Mouse (Mus musculus) lung, postnatal 4 days (tissue): ENCODE results near the gene Cd82.
A peak's percentile ranks its signal among the peaks of the same experiment; 100 is the strongest.

Experiments
- DNase-seq, 2 experiments: peaks; one replicate each; pipeline ENCODE4 v3.0.0; 2021

Cd82 gene

DNA sequence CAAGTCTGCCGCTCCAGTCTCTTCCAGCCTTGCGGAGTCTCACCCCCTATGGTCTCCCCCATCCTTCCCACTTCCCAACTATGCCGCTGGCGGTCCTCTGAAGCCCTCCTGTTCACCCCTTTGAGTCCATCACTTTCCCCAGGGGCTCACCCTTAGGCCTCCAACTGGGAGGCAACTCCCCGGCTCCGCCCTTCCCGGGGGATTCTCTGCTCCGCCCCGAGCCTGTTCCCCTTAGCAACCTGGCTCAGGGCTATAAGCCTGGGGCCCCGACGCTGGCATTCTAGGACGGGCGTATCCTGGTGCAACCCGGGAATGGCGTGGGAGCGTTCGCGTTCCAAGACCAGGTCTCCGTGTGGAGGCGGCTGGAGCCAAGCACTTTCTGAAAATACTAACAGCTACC is at the start of gene Cd82:
Gene Cd82 (minus strand): TSS at position 381 of the 400 bp plus-strand sequence.
- peak; percentile 76 to 86 for DNase-seq

DNA sequence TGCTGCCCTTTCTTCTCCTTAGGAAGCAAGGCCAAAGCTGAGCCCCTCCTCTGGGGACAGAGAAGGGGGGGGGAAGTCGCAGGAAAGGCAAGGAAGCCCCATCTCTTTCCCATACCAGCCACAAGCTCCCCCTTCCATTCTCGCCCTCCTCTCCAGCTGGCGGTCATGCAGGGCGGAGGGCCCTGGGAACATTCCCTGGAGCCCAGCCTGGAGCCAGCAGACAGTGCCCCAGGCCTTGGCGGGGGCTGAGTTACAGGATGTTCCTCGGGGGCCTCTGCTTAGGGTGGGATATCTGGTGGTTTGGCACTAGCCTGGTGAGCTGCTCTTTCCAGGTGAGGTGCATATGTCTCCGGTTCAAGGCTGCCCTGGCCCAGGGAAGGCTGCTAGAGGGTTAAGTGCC is 49.2 kb upstream of the Cd82 start:
- no peak for DNase-seq

DNA sequence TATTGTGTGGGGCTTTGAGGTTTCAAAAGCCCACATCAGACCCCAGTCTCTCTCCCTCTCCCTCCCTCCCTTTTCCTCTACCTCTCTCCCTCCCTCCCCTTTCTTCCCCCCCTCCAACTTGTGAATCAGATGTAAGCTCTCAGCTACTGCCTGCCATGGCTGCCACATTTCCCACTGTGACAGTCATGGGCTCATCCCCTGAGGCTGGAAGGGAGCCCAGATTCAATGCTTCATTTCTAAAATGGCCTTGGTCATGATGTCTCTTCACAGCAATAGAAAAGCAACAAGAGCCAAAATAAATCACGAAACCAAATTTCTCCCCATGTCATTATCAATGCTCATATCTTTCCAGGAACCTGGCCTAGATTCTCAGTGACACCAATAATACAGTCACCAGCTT is 47.9 kb upstream of the Cd82 start:
- DNase-seq, result no peak

DNA sequence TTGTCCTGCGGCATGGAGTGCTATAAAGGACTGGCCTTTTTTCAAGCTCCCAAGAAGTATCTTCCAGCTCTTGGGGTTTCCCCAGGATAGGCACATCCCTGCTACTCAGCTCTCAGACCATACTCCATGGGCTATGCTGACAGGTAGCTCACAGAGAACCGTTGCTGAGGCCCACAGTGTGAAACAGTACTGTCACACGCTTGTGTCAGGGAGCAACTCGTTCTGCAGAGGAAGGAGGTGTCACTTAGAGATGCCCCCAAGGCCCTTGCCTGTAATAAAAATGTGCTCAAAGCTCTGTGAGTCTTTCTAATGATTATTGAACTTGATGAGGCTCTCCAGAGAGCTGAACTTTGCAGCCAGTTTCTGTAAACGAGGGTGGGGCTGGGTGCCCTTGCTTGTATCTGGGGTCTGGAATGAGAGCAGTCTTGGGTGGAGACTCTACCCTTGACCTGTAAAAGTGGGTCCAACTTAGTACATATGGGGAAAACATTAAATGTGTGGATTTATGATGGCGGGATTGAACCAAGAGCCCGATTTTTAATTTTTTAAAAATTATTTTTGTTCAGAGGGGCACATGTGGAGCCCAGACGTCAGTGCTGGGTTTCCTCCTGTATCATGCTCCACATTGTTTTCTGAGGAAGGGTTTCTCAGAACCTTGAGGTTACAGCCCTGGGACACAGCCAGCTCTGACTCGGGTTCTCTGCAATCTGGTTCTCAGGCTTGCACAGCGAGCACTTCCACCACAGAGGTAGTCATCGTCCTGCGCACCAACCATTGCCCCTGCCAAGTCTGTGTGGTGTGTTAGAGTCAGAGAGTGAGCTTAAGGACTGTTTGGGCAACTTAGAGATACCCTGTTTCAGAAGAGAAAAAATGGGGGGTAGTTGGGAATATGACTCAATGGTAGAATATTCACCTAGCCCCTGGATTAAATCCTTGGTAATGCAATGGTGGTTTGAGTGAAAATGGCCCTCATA is 47.1 kb upstream of the Cd82 start:
- no peak for DNase-seq

DNA sequence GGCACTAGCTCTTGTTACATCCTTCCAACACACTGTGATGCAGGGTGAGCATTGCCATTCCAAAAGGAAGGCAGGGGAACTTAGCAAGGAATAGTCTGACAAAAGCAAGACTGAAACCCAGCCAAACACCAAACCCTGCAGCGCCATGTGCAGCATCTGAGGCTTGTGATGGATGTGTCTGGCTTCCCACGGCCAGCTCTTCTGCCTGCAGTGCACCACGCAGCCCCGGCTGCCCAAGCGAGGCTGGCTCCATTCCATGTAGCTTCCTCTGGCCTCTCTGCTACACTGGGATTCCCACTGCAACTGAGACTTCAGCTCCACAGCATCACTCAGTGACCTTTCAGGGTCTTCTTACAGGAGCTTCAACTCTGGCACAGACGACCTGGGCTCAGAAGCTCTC is 42.2 kb upstream of the Cd82 start:
- no peak for DNase-seq

DNA sequence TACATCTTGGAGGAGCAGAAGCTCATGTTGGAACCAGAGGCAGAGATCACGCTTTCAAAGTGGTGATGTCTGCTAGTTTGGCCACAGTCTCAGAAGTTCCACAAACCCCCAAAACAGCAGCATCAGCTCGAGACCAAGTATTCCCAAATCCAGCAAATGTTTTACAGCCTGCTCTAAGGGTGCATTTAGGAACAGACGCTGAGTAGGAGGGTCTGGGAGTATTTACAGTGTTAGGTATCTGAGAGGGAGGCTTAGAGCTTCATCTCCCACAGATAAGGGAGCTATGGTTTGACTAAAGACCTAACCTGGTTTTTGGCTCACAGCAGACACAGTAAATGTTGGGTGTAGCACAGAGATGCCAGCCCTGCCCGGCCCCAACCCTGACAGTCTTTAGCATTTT is 40.4 kb upstream of the Cd82 start:
- no peak for DNase-seq

DNA sequence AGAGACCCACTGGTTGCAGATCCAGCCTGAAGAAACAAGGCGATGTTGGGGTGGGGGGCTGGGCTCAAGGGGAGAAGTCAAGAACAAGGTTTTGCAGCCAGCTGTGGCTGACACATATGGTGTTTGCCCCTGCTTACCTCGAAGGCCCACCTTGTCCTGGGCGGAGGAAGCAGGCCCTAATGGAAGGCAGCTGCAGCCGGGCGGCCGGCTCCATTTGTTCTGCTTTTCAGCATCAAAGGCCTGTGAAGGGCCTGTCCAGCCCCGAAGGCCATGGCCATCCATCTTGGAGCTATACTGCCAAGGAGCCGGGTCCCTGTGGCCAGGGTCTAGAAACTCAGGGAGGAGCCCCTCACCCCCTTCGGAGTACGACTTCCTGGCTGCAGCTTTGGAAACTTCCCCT is 38.4 kb upstream of the Cd82 start:
- DNase-seq, result no peak

DNA sequence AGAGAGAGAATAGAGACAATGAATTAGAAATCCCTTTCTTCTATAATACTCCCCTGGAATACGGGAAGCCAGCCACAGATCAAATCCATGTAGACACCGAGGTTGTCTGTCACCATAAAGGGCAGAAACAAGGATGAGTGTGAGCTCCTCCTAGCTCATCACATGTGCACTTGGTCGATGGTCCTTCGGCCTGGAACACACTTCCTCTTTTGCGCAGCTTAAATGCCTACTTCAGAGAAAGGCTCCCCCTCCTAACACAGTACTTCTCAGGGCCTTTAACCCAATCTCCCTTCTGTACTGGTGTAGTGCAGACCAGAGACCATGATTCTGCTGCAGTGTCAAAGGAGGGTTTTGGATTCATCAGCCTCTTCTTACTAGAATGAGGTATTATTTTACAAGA is 34.3 kb upstream of the Cd82 start:
- no peak for DNase-seq

DNA sequence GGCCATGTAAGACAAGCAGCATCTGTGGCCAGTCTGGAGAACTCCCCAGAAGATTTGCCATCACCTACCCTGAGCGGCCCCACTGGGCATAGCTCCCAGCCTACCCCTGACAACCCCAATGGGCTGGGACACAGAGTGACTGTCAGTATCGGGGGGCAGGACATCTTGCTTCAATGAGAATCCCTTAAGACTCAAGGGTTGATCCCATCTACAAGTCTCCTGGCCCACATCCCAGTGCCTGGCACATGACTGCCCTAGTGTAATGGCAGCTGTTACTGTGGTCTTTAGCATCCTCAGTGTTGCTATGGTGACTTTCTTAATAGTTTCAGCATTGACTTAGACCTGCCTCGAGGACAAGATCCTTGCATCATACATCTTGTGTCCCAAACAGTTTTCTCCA is 32.2 kb upstream of the Cd82 start:
- no peak for DNase-seq

DNA sequence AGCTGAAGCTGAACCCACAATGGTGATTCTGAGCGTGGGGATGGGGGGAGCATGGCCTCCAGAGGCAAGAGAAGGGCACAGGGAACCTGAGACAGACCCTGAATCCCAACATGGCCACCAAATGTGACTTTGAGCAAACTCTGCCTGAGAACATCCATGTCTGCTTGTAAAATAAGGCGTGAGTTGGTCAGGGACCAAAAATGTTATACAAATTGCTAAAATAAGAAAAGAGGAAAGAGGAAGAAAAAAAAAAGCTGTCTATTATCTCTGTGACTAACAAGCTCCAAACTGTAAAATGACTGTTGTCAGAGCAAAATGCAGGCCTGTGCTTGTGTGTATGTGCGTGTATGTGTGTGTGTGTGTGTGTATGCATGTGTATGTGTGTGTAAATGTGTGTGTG is 30.6 kb upstream of the Cd82 start:
- no peak for DNase-seq

DNA sequence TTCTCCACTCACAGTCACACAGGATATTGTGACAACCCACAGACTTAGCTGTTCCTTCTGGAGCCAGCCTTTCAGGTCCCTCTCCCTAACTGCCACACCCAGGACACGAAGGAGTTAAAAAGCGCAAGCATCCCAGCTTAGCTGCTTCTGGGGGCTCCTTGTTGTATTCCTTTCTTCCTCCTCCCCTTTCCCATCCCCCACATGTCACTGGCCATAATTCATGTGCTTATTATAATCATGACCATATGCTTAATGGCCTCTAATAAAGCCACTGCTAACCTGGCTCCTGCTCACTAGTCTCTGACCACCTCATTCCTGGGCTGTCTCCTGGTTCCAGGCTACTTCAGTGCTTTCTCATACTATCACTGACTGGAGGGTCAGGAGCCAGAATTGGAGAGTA is 27.6 kb upstream of the Cd82 start:
- DNase-seq, result no peak

DNA sequence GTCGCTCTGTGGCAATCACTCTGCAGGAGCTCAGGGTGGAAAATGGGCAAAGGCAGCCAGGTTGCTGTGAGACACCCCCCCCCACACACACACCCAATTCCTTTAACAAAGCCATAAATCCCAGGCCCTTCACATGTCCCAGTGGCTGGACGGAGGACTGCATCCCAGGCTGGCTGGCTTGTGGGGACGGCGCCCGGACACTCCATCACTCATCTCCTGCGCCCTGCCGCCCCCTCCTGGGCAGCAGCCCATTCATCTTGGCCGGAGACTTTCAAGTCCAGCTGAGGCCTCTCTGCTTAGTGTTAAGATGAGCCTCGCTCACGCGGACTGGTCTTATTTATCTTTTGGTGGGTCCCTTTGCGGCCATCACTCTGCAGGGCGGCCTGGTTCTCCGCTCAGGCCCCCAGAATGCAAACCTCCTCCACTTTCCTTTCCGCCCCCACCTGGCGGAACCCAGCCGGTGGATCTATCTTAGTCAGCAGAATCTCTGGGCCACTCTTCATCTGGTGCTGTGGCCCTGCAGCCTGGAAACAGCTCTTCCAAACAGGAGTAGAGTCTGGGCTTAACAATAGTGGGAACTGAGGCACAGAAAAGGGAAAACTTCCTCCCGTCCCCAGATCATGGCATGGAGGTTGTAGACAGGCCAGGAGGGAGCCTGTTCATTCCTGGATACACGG is 26.1 kb upstream of the Cd82 start:
- DNase-seq, result peak; percentile 51 to 74

DNA sequence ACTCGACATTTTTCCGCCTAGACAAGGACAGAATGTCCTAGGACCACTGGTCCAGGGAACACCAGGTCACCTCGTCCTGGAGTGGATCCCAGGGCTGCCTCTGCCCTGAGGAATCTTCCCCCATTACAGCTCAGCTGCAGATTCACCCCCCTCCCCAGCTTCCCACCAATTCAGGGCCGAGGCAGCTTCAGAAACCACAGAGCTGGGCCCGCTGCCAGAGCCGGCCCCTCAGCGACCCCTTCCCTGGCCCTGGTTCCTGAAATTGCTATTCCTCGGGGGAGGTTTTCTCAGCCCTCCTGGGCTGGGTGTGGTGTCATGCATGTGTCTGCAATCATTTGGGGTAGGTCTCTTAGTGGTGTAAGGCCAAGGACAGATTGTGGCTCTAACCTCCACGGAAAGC is 22.5 kb upstream of the Cd82 start:
- no peak for DNase-seq

DNA sequence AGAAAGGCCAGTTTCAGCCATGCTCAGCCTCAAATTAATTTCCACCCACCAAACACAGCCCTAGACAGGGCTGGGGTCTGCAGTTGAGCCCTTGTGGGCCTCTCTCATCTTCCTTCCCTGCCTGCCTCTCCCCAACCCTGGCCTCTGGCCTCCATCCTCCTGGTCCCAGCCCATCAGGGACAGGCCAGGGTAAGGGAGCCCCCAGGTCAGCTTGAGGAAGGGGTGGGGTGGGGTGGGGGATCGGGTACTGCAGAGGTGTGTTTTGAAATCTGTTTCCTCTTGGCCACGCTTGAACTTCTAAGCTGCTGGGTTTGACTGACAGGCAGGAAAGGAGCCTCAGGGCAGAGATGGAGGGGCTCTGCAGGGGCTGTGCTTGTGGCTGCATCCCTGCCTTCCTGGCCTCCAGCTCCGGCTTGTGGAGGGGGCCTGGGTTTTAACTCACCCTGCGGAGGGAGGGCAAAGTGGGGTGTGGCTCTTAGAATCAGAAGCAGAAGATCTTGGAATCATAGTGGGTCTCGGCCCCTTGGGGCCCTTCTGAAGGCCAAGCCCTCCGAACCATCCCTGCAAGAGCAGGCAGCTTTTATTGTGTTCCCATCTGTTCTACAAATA is 19.2 kb upstream of the Cd82 start:
- DNase-seq, result no peak

DNA sequence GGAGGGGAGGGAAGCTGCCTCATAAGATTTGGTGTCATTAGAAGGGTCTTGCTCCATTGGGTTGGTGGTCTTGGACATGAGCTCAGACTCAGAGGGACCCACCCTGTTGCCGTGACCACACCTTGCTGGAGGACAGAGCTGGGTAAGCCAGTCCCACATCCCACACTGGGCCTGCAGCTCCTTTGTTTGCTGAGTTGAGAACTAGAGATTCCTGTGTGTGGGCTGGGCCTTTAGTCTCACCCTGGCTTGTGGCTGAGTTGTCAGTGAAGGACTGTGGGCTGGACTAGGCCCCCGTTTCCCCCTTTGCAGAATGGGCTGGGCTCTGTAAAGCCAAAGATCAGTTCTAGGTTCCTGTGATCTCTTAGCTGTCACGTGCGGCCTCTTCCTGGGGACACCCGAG is 15.8 kb upstream of the Cd82 start:
- no peak for DNase-seq

DNA sequence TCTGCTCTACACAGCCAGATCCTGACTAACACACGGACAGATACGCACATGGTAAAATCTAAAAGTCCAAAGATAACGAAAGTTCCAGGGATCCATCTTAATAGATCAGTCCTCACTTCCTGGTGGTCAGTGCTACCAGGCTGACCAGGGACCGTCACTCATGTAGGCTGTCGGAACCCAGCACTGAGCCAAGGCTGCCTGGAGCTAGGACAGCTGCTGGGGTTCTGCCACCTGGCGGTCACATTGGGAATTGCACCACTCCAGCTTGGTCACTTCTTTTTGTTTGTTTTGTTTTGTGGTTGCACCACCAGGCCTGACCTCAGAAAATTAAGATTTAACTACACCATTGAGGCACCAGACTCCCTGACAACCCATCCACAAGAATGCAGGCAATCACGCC is 14.6 kb upstream of the Cd82 start:
- peak; percentile 64 to 75 for DNase-seq

DNA sequence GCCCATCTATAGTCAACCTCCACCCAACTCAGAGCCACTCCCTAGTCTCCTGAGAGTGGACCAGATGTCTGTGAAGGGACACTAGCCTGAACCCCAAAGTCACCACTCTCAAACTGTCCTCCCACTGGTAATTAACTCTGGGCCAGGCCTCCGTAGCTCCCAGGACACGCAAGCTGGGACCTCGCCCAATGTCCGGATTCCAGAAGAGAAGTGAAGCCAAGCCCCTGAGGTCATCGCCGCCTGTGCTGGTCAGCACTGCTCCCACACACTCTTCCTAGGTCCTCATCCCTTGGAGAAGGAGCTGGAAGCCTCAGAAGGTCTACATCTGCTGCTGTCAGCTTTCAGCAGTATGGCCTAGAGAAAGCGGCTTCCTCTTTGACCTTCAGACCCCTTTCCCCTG is 13.5 kb upstream of the Cd82 start:
- DNase-seq, result no peak

DNA sequence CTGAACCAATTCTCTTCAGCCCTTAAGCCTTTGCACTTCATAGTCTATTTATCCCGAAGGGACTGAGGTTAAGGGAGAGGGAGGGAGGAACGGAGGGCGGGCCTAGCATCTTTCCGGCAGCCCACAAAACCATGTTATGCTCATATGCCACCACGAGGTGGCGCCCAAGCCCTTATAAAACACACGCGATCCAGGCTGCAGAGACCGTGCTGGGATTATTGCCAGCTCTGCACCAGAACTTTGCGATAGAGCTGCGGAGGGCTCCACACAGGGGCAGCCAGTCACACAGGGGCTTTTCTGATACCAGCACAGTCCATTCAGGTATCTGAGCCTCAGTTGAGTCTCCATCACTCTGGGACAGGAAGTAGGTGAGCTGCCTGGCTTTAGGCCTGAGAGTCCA is 12.1 kb upstream of the Cd82 start:
- DNase-seq, result peak; percentile 88 to 90

DNA sequence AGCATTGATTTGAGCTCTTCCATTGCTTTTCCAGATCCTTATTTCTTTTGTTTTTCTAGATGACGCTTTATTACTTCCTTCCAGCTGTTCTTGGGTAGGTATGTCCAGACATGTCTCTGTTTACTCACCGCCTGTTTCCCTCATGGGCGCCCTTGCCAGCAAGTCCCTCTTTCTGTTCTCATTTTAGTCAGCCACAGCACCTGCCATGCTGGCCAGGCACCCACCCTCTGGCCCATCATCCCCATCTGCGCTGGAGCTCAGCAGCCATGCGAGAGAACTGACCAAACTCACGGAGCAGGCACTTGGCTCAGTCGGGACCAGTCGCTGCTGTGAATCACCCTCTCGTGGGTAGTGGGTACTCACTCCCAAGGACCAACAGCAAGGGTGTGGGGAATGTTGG is 11.0 kb upstream of the Cd82 start:
- DNase-seq, result no peak

DNA sequence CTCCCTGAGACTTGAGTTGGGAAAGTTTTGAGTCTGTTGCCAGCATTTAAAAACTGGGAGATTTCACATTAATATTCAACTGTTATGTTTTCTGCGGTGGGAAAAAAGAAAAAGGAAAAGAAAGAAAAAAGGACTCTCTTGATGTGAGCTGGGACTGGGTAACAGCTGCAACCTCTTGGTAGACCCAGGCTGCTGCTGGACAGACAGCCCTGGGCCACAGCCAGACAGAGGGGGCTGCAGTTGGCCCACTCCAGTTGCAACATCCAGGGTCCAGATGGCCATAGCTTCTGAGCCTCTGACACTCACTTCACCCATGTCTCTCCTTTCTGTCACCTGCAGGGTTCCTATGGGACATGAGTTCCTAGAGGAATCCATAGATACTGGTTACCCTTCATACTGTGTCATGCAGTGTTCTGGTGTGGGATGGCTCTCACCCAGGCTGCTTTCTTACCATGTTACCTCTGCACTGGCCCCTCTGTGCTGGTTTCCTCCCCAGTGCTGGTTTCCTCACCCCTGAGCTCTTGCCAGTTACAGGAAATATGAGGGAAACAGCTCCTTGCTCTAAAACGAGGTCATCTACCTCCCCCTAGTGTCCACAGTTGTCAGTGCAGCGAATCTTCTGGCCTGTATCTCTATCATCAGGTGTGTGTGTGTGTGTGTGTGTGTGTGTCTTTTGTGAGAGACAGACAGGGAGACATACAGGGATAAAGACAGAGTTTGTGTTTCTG is 8.1 kb upstream of the Cd82 start:
- DNase-seq, result peak; percentile 58 to 86

DNA sequence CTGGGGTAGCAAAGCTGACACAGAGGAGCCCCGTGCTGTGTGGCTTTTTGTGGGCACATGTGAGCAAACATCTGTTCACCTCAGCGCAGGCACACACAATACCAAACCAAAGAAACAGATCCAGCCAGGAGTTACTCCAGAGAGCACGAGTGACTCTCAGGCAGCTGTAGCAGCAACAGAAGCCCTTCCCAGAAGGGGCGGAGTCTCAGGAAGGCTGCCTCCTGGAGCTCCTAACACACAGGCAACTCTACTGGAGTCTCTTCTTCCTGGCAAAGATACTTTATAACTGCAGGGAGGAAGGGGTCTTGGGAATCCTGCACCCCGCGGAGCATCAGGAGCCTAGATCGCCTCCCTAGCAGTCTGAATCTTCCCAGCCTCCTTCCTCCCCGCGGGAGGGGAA is 7.2 kb upstream of the Cd82 start:
- DNase-seq, result peak; percentile 63 to 70

DNA sequence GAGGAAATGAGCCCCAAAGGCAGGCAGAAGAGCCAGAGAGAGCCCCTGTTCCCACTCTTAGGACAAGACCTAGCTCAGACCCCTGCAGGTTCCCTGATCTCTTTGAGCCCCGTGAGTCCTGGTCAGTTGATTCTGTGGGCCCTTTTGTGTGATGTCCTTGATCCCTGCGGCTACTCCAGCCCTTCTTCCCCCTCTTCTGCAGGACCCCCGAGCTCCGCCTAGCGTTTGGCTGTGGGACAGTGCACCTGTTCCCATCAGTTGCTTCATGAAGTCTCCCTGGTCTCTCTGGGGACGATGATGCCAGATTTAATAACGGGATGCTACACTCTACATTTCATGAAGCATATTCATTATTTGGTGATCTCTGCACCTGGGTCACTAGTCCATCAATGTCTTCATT is 6.2 kb upstream of the Cd82 start:
- DNase-seq, result peak in 1 of 2 experiments; percentile 55

DNA sequence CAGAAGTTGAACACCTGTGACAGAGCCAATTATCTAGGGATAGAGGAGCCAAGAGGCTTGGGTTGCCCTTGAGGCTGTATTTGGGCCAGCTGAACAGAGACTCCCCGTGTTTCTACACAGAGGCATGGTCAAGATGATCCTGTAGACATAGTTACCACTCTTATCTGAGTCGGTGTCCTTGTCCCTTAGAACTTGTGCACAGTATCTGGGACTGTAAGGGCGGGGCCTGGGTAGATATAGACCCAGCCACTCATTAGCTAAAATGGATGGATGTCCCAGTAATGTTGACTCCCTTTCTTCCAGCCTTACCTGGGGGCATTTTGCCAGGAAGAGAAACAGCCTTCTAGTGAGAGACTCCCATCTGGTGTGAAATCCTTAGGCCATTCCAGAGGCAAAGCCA is 3.4 kb upstream of the Cd82 start:
- no peak for DNase-seq
